Mouse (Mus musculus): ENCODE results near the gene Smim27. TPM values are rescaled to one million over a fixed set of nuclear protein-coding genes. Genes with fewer than 3 reads are reported as not detected.

Gene Smim27
- polyA plus RNA-seq, 1 experiment from 2014 or later, result 25.0 TPM

DNA sequence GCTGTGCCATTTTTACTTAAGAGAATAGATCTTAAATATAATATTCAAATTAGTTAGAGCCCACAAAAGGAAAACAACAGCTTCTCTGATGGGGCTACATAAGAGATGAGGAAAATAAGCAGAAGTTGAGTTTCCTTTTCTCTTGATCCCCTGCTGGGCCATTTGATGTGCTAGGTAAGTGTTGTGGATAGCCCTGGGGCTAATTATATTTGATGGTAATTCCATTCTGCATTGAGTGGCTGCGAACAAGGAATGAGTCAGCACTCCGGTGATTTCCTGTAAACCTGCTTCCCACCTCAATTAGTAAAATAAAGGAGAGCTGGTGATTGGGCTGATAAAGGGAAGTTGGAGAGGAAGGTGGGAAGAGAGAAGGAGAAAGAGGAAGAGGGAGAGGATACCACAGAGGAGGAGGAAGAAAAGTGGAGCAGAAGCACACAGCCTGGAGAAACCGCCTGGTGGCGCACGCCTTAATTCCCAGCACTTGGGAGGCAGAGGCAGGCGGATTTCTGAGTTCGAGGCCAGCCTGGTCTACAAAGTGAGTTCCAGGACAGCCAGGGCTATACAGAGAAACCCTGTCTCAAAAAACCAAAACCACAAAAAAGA, 36.2 kb upstream of the Smim27 start:
- Histone ChIP-seq H3K4me3 (ENCODE audit: low read depth, low read length) (no peak overlapping the region), H3K27ac (ENCODE audit: low read depth, low read length) (no peak overlapping the region), H3K27me3 (replicated peaks; ENCODE audit: control insufficient read depth, insufficient read depth, low read length) (no peaks in the 10 kb centered on the region), H3K36me3 (ENCODE audit: control insufficient read depth, insufficient read depth, low read length) (no peaks in the 10 kb centered on the region), H3K4me1 (replicated peaks; ENCODE audit: control insufficient read depth, insufficient read depth, low read length) (no peaks in the 10 kb centered on the region), H3K9me3 (ENCODE audit: control insufficient read depth, low read length) (no peaks in the 10 kb centered on the region), H3K4me2 (no peak overlapping the region), H3K9ac (ENCODE audit: low read depth, low read length) (no peak overlapping the region)
- 76% methylated on average over 7 of the region's 7 CpGs for WGBS
- ATAC-seq (replicated peaks; ENCODE audit: low FRiP score), result no peak
- no peak for DNase-seq (ENCODE audit: low spot score)

DNA sequence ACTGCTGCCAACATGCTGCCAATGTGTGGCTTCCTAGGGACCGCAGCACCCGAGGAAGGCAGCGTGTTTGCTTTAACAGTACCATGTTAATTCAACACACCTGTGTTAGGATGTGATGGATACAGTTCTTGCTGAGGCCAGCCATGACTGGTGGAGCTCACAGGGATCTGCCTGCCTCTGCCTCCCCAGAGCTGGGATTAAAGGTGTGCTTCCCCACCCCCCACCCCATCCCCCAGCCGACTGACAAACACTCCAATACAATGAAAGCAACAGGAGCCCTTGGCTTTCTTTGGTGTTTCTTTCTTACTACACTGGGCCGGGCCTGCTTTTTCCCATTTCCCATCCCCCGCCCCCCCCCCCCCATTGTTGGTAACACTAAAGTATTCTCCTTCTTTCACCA, 35.1 kb upstream of the Smim27 start:
- no peak for ATAC-seq (replicated peaks; ENCODE audit: low FRiP score)
- Histone ChIP-seq H3K4me1 (replicated peaks; ENCODE audit: control insufficient read depth, insufficient read depth, low read length) (peaks cover 4% of the 10 kb centered on the region), H3K4me2 (no peak overlapping the region), H3K9me3 (ENCODE audit: control insufficient read depth, low read length) (no peaks in the 10 kb centered on the region), H3K36me3 (ENCODE audit: control insufficient read depth, insufficient read depth, low read length) (no peaks in the 10 kb centered on the region), H3K27me3 (replicated peaks; ENCODE audit: control insufficient read depth, insufficient read depth, low read length) (no peaks in the 10 kb centered on the region), H3K27ac (ENCODE audit: low read depth, low read length) (no peak overlapping the region), H3K4me3 (ENCODE audit: low read depth, low read length) (no peak overlapping the region), H3K9ac (ENCODE audit: low read depth, low read length) (no peak overlapping the region)
- 84% methylated on average over 6 of the region's 6 CpGs for WGBS
- DNase-seq (ENCODE audit: low spot score), result no peak

DNA sequence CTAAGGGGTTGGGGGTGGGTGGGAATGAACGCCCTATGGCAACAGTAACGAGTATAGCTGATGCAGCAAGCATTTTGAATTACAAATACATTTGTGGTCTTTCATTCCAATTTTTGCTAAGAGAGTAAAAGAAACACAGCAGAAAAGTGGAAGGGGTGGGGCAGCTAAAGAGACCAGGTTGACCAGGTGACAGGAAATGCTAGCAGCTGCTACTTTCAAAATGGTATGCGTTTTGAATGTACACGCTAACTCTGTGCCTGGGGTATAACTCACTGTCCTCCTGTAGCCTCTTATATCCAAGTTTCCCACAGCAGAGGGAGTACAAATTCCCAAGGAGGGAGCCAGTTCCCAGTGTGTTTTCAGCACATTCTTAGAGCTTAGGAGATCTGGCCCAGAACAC, 32.5 kb upstream of the Smim27 start:
- Histone ChIP-seq H3K9ac (ENCODE audit: low read depth, low read length) (no peak overlapping the region), H3K4me3 (ENCODE audit: low read depth, low read length) (no peak overlapping the region), H3K4me2 (no peak overlapping the region), H3K36me3 (ENCODE audit: control insufficient read depth, insufficient read depth, low read length) (no peaks in the 10 kb centered on the region), H3K27ac (ENCODE audit: low read depth, low read length) (no peak overlapping the region), H3K27me3 (replicated peaks; ENCODE audit: control insufficient read depth, insufficient read depth, low read length) (no peaks in the 10 kb centered on the region), H3K9me3 (ENCODE audit: control insufficient read depth, low read length) (no peaks in the 10 kb centered on the region), H3K4me1 (replicated peaks; ENCODE audit: control insufficient read depth, insufficient read depth, low read length) (peaks cover 7% of the 10 kb centered on the region)
- WGBS, result 80% methylated on average over 4 of the region's 4 CpGs
- ATAC-seq (replicated peaks; ENCODE audit: low FRiP score) (no peak), DNase-seq (ENCODE audit: low spot score) (no peak)

DNA sequence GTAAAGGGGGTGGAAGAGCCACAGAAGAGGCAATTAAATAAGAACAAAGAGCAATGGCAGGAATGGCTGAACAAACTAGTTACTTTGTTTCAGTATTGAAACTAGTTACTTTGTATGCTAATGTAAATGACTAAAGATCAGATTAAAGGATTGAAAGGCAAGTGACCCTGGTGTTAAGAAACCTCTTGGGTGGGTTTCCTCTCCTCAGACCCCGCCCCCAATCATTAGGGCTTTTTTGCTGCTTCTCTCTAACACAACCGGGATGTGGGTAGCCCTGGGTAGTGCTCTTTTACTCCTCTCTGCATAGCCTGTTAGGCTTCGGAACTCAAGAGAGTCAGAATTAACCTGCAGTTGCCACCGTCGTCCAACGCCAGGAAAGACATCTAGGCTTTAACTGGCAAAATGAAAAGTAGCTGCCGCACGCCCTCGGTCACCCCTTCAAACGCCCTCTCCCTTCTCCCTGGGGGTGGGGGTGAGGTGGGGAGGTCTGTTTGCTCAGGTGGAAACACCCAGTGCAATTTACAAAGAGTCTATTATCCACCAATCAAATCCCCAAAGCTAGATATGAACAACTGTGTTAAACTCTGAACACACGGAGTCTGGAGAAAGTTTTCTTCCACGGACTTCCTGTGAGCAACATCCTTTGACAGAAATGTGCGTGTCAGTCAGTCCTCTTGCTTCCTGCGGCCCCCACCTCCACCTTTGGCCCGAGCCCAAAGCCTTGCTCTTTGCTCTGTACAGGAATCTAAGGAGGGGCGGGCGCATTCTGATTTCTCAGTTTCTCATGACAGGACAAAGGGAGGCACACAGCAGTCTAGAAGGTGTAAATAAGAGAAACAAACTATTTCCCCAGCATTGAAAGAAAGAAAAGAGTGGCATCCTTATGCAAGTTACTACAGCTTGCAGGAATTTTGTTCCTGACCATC, 30.6 kb upstream of the Smim27 start:
- Histone ChIP-seq H3K4me2 (peak overlapping the region; percentile 93), H3K27ac (ENCODE audit: low read depth, low read length) (no peak overlapping the region), H3K27me3 (replicated peaks; ENCODE audit: control insufficient read depth, insufficient read depth, low read length) (no peaks in the 10 kb centered on the region), H3K9me3 (ENCODE audit: control insufficient read depth, low read length) (no peaks in the 10 kb centered on the region), H3K9ac (ENCODE audit: low read depth, low read length) (peak overlapping the region; percentile 46; the same call in 1 of the 2 replicates), H3K4me3 (ENCODE audit: low read depth, low read length) (peak overlapping the region; percentile 63), H3K36me3 (ENCODE audit: control insufficient read depth, insufficient read depth, low read length) (no peaks in the 10 kb centered on the region), H3K4me1 (replicated peaks; ENCODE audit: control insufficient read depth, insufficient read depth, low read length) (peaks cover 7% of the 10 kb centered on the region)
- 0 out of 2 replicates have a peak, but pooled peaks have one; percentile 34 for ATAC-seq (replicated peaks; ENCODE audit: low FRiP score)
- DNase-seq (ENCODE audit: low spot score), result peak; percentile 38
- WGBS, result 4% methylated on average over 17 of the region's 17 CpGs

DNA sequence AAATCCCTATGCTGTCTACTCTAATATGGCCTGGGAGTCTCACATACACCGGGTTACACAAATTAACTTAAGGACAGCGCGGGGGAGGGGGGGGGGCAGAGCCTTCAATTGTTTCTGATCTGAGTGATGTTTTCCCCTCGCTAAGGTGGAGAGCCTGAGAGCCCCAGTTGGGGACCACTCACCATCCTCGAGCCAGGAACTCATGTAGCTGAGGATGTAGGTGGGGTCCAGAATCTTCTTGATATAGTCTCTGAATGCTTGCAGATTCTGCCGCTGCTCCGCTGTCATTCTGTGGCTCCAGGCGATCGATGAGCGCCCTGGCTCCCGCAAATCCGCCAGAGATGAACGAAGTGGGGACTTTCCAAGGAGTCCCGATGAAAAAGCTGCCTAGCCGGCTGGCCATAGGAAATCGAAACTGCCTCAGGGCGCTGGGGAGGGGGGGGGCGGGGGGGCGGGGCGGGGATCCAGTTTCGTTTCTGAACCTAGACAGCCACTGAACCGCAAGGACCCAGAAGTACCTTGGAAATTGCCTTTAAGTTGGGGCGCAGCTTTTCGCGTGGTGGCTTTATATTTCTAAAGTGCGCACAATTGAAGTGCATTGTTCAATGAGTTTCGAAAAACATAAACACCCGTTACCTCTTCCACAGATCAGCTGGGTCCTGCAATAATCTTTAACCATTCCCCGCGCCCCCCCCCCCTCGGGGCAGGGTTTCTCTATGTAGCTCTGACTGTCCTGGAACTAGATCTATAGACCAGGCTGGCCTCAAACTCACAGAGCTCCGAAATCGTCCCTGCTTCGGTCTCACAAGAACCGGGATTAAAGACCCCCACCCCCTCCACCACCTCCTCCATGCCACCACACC, 29.7 kb upstream of the Smim27 start, which contains the start of gene Ddx58:
Gene Ddx58 (minus strand): TSS at position 420 of the 863 bp plus-strand sequence.
- H3K9me3 ChIP-seq (ENCODE audit: control insufficient read depth, low read length), result no peaks in the 10 kb centered on the region
- H3K4me1 ChIP-seq (replicated peaks; ENCODE audit: control insufficient read depth, insufficient read depth, low read length), result peaks cover 7% of the 10 kb centered on the region
- H3K27me3 ChIP-seq (replicated peaks; ENCODE audit: control insufficient read depth, insufficient read depth, low read length), result no peaks in the 10 kb centered on the region
- H3K4me3 ChIP-seq (ENCODE audit: low read depth, low read length), result peak within 1 kb of the TSS; percentile 63
- DNase-seq (ENCODE audit: low spot score) (peak; percentile 50), ATAC-seq (replicated peaks; ENCODE audit: low FRiP score) (0 out of 2 replicates have a peak, but pooled peaks have one; percentile 23)
- H3K27ac ChIP-seq (ENCODE audit: low read depth, low read length), result no peak within 1 kb of the TSS
- peak within 1 kb of the TSS; percentile 46 for H3K9ac ChIP-seq (ENCODE audit: low read depth, low read length)
- 3% methylated on average over 35 of the region's 35 CpGs for WGBS
- peak within 1 kb of the TSS; percentile 93 for H3K4me2 ChIP-seq
- H3K36me3 ChIP-seq (ENCODE audit: control insufficient read depth, insufficient read depth, low read length), result no peaks in the 10 kb centered on the region

DNA sequence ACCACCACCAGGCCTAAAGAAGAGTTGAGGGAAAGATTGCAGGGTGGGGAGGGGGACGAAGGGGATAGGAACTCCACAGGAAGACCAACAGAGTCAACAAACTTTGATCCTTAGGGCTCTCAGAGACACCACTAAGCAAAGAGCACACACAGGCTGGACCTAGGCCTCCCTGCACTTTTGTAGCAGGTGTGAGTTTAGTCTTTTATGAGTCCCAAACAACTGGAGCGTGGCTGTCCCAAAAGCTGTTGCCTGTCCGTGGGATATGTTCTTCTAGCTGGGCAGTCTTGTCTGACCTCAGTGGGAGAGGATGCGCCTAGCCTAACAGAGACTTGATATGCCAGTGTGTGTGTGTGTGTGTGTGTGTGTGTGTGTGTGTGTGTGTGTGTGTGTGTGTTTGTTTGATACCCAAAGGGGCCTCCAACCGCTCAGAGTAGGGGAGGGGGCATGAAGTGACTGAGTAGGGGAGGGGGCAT, 29.1 kb upstream of the Smim27 start:
- Histone ChIP-seq H3K36me3 (ENCODE audit: control insufficient read depth, insufficient read depth, low read length) (no peaks in the 10 kb centered on the region), H3K9ac (ENCODE audit: low read depth, low read length) (peak overlapping the region; percentile 46; the same call in 1 of the 2 replicates), H3K27me3 (replicated peaks; ENCODE audit: control insufficient read depth, insufficient read depth, low read length) (no peaks in the 10 kb centered on the region), H3K9me3 (ENCODE audit: control insufficient read depth, low read length) (no peaks in the 10 kb centered on the region), H3K4me2 (peak overlapping the region; percentile 93), H3K27ac (ENCODE audit: low read depth, low read length) (no peak overlapping the region), H3K4me1 (replicated peaks; ENCODE audit: control insufficient read depth, insufficient read depth, low read length) (peaks cover 7% of the 10 kb centered on the region), H3K4me3 (ENCODE audit: low read depth, low read length) (peak overlapping the region; percentile 63)
- 46% methylated on average over 5 of the region's 5 CpGs for WGBS
- ATAC-seq (replicated peaks; ENCODE audit: low FRiP score) (0 out of 2 replicates have a peak, but pooled peaks have one; percentile 45), DNase-seq (ENCODE audit: low spot score) (no peak)

DNA sequence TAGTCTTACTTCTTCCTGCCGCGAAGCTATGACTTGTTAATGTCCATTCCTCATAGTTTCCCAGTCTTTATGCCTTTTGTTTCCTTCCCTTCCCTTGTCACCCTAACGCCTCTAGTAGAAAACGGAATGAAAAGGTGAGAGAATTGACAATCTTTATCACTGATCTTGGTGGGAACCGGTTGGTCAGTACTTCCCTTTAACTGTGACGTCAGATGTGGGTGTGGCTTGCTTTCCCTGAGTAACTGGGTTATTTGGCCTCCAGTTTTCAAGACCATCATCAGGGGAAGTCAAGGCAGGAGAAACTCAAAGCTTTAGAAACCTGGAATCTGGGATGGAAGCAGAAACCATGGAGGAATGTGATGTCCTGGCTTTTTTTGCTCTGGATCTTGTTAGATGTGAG, 27.5 kb upstream of the Smim27 start:
- Histone ChIP-seq H3K9ac (ENCODE audit: low read depth, low read length) (no peak overlapping the region), H3K4me1 (replicated peaks; ENCODE audit: control insufficient read depth, insufficient read depth, low read length) (peaks cover 7% of the 10 kb centered on the region), H3K4me2 (no peak overlapping the region), H3K27me3 (replicated peaks; ENCODE audit: control insufficient read depth, insufficient read depth, low read length) (no peaks in the 10 kb centered on the region), H3K9me3 (ENCODE audit: control insufficient read depth, low read length) (no peaks in the 10 kb centered on the region), H3K4me3 (ENCODE audit: low read depth, low read length) (no peak overlapping the region), H3K27ac (ENCODE audit: low read depth, low read length) (no peak overlapping the region), H3K36me3 (ENCODE audit: control insufficient read depth, insufficient read depth, low read length) (no peaks in the 10 kb centered on the region)
- ATAC-seq (replicated peaks; ENCODE audit: low FRiP score) (no peak), DNase-seq (ENCODE audit: low spot score) (no peak)
- WGBS, result 42% methylated on average over 6 of the region's 6 CpGs

DNA sequence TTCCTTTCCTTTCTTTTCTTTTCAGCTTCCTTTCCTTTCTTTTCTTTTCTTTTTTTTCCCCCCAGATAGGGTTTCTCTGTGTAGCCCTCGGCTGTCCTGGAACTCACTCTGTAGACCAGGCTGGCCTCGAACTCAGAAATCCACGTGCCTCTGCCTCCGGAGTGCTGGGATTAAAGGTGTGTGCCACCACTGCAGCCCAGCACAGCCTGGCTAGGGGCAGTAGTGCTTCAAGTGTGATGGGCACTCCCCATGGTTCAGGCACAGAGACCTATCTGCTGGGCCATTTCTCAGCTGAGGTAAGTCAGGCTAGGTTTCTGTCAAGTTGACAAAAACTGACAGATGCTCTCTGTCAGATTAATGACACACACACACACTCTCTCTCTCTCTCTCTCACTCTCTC, 26.4 kb upstream of the Smim27 start:
- DNase-seq (ENCODE audit: low spot score) (no peak), ATAC-seq (replicated peaks; ENCODE audit: low FRiP score) (no peak)
- Histone ChIP-seq H3K9me3 (ENCODE audit: control insufficient read depth, low read length) (no peaks in the 10 kb centered on the region), H3K4me2 (no peak overlapping the region), H3K27me3 (replicated peaks; ENCODE audit: control insufficient read depth, insufficient read depth, low read length) (no peaks in the 10 kb centered on the region), H3K4me3 (ENCODE audit: low read depth, low read length) (no peak overlapping the region), H3K4me1 (replicated peaks; ENCODE audit: control insufficient read depth, insufficient read depth, low read length) (peaks cover 7% of the 10 kb centered on the region), H3K9ac (ENCODE audit: low read depth, low read length) (no peak overlapping the region), H3K36me3 (ENCODE audit: control insufficient read depth, insufficient read depth, low read length) (no peaks in the 10 kb centered on the region), H3K27ac (ENCODE audit: low read depth, low read length) (no peak overlapping the region)
- WGBS, result 85% methylated on average over 4 of the region's 4 CpGs

All from liver, embryonic 11.5 days (tissue).